Mouse (Mus musculus): Measurements from ENCODE around the gene Anapc7.

The Anapc7 gene

DNA sequence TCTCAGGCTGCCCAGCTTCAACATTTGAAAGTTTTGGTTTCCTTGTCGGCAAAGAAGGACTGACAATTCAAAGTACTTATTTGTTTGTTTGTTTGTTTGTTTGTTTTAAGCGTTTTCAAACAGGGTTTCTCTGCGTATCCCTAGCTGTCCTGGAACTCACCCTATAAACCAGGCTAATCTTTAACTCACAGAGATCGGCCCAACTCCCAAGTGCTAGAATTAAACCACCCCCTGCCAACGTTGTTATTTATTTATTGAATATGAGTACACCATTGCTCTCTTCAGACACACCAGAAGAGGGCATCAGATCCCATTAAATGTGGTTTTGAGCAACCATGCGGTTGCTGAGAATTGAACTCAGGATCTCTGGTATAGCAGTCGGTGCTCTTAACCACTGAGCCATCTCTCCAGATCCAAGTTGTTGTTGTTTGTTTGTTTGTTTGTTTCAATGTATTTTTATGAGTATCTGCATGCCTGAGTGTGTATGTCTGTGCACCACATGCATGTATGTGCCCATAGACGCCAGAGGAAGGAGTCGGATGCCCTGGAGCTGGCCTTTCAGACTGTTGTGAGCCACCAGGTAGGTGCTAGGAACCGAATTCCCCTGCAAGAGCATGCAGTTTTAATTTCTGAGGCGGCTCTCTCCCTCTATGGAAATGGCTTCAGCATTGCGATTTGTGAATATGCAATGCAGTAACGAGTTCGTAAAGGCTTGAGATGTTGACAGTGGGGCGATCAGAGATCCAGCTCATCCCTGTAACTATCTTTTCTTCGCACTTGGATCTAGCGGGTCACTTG is at the start of gene Anapc7:
Gene Anapc7 (plus strand): TSS at position 423 of the 798 bp plus-strand sequence.
- peak in 1 of 2 experiments; percentile 11 for DNase-seq (ENCODE audit: low spot score in 2 of 2)

GRCm38 (mm10) chr5:122372192-122372769 is 49.2 kb upstream of the Anapc7 start, which contains the start of gene Fam216a:
Gene Fam216a (minus strand): TSS chr5:122372364.
- peak; percentile 98 for DNase-seq (ENCODE audit: low spot score in 2 of 2)

- no peak for DNase-seq (ENCODE audit: low spot score in 2 of 2)
Measured at GRCm38 (mm10) chr5:122372878-122373277, 48.6 kb upstream of the Anapc7 start.

DNA sequence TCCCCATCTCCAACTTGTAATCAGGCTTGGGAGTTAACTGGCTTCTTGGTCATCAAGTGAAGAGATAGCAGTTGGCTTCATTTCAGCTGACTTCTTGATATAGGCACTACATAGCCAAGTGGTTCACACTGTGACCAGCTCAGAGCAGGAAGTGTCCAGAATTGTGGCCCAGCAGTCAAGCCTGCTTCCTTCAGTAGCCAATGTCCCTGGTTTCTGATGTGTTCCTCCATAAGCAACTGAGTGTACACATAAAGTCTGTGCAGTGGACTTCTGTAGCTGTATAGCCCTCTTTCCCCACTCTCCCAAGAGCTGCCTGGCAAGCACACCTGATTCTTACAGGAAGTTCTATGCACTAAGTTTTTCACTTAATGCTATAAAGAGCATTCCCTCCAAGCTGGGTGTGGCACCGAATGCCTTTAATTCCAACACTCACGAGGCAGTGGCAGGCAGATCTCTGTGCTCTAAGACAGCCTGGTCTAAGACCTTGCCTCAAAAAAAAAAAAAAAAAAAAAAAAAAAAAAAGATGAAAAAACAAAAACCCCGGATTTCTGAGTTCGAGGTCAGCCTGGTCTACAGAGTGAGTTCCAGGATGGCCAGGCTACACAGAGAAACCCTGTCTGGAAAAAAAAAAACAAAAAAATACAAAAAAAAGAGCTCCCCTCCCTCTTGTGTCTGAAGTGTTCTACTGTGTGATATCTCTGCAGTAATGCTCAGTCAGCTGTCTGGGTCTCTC is 44.2 kb upstream of the Anapc7 start:
- DNase-seq (ENCODE audit: low spot score in 2 of 2) = no peak

DNA sequence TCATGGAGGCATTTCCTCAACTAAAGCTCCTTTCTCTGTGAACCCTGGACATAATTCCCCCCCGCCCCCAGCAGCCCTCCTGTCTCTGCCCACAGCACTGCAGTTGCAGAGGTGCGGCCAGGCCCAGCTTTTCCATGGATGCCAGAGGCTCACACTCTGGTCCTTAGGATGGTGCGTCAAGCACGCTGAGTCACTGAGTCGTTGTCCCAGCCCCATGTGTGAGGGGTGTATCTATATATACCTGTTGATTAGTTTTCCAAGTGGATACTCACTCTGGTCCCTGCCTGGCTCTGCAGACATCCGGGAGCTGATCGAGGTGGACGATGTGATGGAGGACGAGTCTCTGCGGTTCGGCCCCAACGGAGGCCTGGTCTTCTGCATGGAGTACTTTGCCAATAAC is 43.3 kb upstream of the Anapc7 start:
- no peak for DNase-seq (ENCODE audit: low spot score in 2 of 2)

- DNase-seq (ENCODE audit: low spot score in 2 of 2) = peak; percentile 74 to 78
Measured at GRCm38 (mm10) chr5:122379374-122380155, 41.9 kb upstream of the Anapc7 start.

DNA sequence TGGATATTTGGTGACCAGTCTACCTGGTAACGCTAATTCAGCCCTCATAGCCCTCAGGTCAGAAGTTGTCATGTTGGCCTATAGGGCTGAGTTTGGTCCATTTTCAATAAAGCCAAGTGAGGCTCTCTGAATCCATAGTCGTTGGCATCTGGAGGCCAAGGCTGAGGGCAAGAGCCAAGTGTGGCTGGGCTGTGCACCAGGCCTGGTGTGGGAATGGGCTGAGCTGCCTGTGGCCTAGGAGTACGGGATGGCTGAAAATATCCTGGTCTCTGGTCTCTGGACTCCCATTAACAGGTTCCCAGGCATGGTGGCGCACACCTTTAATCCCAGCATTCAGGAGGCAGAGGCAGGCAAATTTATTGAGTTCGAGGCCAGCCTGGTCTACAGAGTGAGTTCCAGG is 31.5 kb upstream of the Anapc7 start:
- DNase-seq (ENCODE audit: low spot score in 2 of 2) = no peak

DNA sequence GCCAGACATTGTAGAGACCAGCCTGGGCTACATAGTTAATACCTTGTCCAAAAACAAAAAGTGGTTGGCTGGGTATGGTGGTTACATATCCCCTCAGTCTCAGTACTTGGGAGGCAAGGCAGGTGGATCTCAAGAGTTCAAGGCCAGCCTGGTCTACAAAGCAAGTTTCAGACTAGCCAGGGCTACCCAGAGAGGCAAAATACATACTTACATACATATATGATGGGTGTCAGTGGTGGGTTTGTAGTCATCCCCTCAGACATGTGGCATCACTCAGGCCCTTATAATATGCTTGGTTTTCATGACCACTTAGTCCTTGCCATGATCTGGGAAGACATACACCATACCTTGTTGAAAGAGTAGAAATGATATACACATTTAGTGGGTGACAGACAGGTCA is 30.8 kb upstream of the Anapc7 start:
- DNase-seq (ENCODE audit: low spot score in 2 of 2) = no peak

DNA sequence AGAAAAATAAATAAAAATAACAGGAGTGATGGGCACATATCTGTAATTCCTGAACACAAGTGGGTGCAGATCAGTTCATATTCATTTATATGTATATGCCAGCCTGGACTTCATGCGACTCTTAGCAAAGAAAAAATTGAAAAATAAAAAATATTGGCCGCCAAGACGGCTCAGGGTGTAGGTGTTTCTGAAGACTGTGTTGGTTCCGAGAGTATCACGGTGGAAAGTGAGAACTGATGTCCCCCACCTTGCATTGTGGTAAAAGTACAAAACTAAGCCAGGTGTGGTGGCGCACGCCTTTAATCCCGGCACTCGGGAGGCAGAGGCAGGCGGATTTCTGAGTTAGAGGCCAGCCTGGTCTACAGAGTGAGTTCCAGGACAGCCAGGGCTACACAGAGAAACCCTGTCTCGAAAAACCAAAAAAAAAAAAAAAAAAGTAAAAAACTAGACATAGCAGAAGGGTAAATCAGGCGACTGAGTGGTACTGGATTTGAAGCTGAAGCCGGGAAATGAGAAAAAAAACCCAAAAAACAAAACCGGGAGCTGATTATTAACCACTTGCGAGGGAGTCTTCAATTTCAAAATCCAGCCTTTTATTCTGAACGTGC is 30.2 kb upstream of the Anapc7 start:
- no peak for DNase-seq (ENCODE audit: low spot score in 2 of 2)

DNA sequence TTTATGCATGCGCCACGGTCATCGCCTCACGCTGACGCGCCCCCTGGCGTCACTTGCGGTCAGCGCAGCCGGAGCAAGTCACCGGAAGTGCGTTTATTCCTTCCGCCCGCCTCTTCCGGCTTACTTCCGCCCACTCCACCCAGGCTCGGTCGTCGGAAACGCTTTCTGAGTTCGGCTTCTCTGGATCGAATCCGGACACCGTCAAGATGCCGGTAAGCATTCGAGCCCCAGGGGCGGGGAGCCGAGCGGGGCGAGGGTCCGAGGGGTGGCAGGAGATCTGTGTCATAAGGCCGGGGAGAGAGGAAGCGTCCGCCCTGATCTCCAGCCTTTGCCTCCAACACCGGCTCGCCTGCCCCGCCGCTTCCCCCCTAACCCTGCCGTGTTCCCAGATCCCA is 29.7 kb upstream of the Anapc7 start, which contains the start of gene Arpc3:
Gene Arpc3 (plus strand): TSS at position 93 of the 395 bp plus-strand sequence.
- peak; percentile 86 to 91 for DNase-seq (ENCODE audit: low spot score in 2 of 2)

DNA sequence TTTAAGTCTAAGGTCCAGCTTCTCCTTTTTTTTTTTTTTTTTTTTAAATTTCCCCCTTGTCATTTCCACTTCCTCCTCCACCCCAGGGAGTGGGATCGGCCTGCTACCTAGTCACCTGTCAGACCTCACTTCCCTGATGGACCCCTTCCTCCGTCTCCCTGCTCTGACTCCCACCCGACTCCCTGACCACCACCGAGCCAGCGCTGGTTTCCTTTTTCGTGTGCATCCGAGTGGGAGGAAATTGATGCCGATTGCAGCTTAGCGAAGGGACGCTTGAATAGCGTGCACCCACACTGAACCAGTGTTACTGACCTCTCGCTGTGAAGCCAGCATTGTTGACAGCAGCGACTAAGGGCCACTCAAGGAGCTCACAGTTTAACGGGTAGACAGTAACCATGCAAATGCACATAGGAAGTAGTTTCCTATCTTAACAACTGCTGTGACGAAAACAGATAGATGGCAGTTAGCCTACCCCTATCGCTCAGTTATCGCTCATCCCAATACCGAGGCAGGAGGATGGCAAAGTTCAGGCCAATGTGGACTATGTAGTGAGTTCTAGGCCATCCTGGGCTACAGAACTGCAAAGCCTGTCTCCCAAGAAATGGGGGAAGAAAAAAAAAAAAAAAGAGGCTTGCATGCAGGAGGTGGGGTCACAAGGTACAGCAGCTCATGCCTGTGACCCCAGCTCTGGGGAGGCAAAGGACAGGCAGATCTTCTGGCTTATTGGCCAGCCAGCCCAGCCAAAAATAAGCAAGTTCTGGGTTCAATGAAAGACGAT is 29.1 kb upstream of the Anapc7 start:
- DNase-seq (ENCODE audit: low spot score in 2 of 2) = peak; percentile 38 to 52

DNA sequence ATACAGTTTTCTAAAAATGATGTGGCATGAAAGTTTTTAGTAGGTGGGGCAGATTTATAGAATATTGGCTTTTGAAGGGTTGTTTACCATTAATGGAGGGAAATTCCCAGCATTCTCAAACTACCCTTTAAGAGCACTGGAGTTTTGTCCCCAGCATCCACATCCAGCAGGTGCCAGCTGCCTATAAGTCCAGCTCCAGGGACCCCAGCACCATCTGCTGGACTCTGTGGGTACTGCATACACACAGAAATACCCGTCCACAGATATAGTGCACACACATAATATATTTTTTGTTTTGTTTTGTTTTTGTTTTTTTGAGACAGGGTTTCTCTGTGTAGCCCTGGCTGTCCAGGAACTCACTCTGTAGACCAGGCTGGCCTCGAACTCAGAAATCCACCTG is 27.6 kb upstream of the Anapc7 start:
- DNase-seq (ENCODE audit: low spot score in 2 of 2) = peak; percentile 71 to 84

- DNase-seq (ENCODE audit: low spot score in 2 of 2) = no peak
Measured at GRCm38 (mm10) chr5:122396791-122397190, 24.7 kb upstream of the Anapc7 start.

DNA sequence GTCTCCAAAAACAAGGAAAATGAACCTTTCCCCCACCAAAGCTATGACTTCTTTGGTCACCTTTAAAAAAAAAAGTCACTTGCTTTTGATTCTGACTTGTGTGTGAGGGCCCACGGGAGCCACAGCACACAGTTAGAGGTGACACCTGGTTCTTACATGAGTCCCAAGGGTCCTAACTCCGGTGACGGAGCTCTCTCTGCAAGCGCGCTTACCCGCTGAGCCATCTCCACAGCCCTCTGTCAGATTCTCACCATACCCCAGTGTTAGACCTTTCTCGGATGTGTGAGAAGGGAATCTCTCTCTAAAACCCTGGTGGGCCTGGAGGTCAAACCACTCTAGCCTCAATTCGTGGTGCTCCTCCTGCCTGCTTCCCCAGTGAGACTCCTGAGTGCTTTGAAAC is 24.0 kb upstream of the Anapc7 start:
- peak; percentile 45 to 50 for DNase-seq (ENCODE audit: low spot score in 2 of 2)

DNA sequence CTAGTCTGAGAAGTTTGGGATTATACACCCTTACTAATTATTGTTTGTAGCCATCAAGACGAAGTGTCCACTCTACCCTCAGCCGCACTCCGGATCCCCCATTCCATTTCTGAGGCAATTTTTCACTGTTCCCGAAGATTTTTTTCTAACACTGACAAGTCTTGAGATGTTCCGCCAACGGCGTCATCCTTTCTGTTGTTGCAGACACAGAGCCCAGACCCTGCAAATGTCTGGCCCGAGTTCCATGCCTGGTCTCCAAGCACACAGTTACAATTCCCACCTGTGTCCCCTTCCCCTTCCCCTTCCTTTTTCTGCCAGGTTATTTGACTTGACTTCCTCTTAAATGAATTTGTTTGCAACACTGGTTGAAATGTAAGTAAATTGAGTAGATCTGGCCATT is 21.6 kb upstream of the Anapc7 start:
- DNase-seq (ENCODE audit: low spot score in 2 of 2) = no peak

GRCm38 (mm10) chr5:122400628-122401302 is 20.7 kb upstream of the Anapc7 start:
- DNase-seq (ENCODE audit: low spot score in 2 of 2) = no peak

DNA sequence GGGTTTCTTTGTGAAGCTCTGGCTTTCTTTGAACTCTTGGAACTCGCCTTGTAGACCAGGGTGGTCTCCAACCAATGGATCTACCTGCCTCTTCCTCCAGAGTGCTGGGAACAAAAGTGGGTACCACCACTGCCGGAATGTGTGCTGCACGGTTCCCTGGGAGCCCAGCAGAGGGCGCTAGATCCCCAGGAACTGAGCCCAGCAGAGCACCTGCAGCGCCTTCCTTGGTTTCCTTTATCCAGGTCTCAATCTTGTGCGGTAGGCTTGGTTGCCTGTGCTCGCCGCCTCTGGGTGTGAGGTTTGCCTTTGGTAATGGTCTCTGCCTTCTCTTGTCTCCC is 20.2 kb upstream of the Anapc7 start:
- DNase-seq (ENCODE audit: low spot score in 2 of 2) = peak; percentile 33 to 54

DNA sequence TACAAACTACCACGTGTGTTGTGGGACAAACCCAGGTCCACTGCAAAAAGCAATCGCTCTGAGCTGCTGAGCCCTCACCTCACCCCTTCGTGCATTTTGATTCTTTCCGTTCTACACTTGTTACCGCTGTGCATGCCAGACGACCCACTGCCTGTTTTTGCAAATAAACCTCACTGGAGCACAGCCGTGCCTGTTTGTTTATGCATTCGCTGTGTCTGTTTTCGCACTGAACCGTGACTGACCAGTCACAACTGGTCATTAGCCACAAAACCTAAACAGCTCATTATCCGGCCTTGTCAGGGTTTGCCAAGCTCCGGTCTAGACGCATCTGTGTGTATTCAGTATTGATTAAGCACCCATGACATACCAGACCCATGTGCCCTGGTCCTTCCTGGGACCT is 19.3 kb upstream of the Anapc7 start:
- DNase-seq (ENCODE audit: low spot score in 2 of 2) = no peak

DNA sequence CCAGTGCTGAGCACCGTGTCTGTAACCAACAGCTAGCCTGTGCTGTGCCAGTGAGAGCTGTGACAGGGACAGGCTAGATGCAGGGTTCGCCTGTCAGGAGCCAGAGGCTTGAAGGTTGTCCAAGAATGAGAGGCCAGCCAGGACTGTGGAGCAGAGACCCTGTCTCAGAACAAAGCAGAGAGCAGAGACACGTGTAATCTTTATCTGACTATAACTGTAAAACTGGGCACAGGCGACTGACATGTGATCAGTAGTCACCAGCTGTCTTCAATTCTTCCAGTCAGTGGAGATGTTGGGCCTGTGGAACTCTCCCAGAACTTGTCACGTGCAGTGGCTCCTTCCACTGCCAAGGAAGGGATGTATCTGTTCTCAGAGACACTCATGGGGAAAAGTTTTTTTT is 18.7 kb upstream of the Anapc7 start:
- DNase-seq (ENCODE audit: low spot score in 2 of 2) = no peak

- DNase-seq (ENCODE audit: low spot score in 2 of 2) = no peak
Measured at GRCm38 (mm10) chr5:122403362-122403761, 18.1 kb upstream of the Anapc7 start.

Data from natural killer cell, adult 2 months (primary cell).